Mouse (Mus musculus) kidney, adult 2 months (tissue): ENCODE measurements around the gene H6pd.

Experiments
- CTCF ChIP-seq: fragments of 200-500 bp; conservative IDR thresholded peaks from 2 replicates; pipeline ENCODE4 v1.5.1; 2011; ENCODE audit warnings: low read depth, mild to moderate bottlenecking, control low read depth, low read length, moderate library complexity, mixed read lengths; ENCODE audit not compliant: insufficient read depth, insufficient read length
- POLR2A ChIP-seq: fragments of 200-500 bp; IDR thresholded peaks from one replicate; pipeline ENCODE4 v1.6.1; 2011; ENCODE audit warnings: low read depth, low read length, control low read depth

GRCm38 (mm10) chr4:150013805-150014204 is 5.0 kb upstream of the H6pd start:
- TF ChIP-seq CTCF (no peak), POLR2A (no peak)
